Mouse (Mus musculus): ENCODE measurements around the gene Ccdc106. TPM values are rescaled to one million over a fixed set of nuclear protein-coding genes. Genes with fewer than 3 reads are reported as not detected.

The Ccdc106 gene
- polyA plus RNA-seq, 1 experiment from 2014 or later, result 15.6 TPM

GRCm38 (mm10) chr7:5056651-5057263, 36.4 kb downstream of the Ccdc106 start:
- Histone ChIP-seq H3K9me3 (no peaks in the 10 kb centered on the region), H3K27ac (replicated peaks) (no peak overlapping the region), H3K4me1 (peaks cover 47% of the 10 kb centered on the region), H3K36me3 (no peaks in the 10 kb centered on the region), H3K4me3 (peak overlapping the region; percentile 48), H3K4me2 (replicated peaks) (peak overlapping the region; percentile 62), H3K9ac (replicated peaks) (peak overlapping the region; percentile 56), H3K27me3 (peaks cover 70% of the 10 kb centered on the region)
- WGBS, result 3% methylated on average over 46 of the region's 55 CpGs
- no peak for ATAC-seq (ENCODE audit: low FRiP score, low read depth)

GRCm38 (mm10) chr7:5057381-5057780, 37.0 kb downstream of the Ccdc106 start:
- Histone ChIP-seq H3K9ac (replicated peaks) (no peak overlapping the region), H3K27me3 (peaks cover 65% of the 10 kb centered on the region), H3K27ac (replicated peaks) (no peak overlapping the region), H3K36me3 (no peaks in the 10 kb centered on the region), H3K4me3 (peak overlapping the region; percentile 48), H3K9me3 (no peaks in the 10 kb centered on the region), H3K4me1 (peaks cover 40% of the 10 kb centered on the region), H3K4me2 (replicated peaks) (peak overlapping the region; percentile 62)
- WGBS, result 38% methylated on average over 8 of the region's 8 CpGs
- ATAC-seq (ENCODE audit: low FRiP score, low read depth), result no peak

- Histone ChIP-seq H3K9ac (replicated peaks) (no peak overlapping the region), H3K27me3 (peaks cover 61% of the 10 kb centered on the region), H3K27ac (replicated peaks) (no peak overlapping the region), H3K4me1 (peaks cover 36% of the 10 kb centered on the region), H3K4me3 (no peak overlapping the region), H3K4me2 (replicated peaks) (peak overlapping the region; percentile 62; the same call in 1 of the 2 replicates), H3K36me3 (no peaks in the 10 kb centered on the region), H3K9me3 (no peaks in the 10 kb centered on the region)
- no peak for ATAC-seq (ENCODE audit: low FRiP score, low read depth)
- WGBS, result 22% methylated on average over 11 of the region's 11 CpGs
Measured at GRCm38 (mm10) chr7:5057804-5058203, 37.5 kb downstream of the Ccdc106 start.

GRCm38 (mm10) chr7:5058631-5059030, 38.3 kb downstream of the Ccdc106 start:
- Histone ChIP-seq H3K9ac (replicated peaks) (no peak overlapping the region), H3K27ac (replicated peaks) (no peak overlapping the region), H3K4me3 (no peak overlapping the region), H3K36me3 (no peaks in the 10 kb centered on the region), H3K27me3 (peaks cover 53% of the 10 kb centered on the region), H3K4me2 (replicated peaks) (no peak overlapping the region), H3K4me1 (peaks cover 35% of the 10 kb centered on the region), H3K9me3 (no peaks in the 10 kb centered on the region)
- no peak for ATAC-seq (ENCODE audit: low FRiP score, low read depth)
- 91% methylated on average over 1 of the region's 1 CpGs for WGBS

GRCm38 (mm10) chr7:5059421-5059820, 39.1 kb downstream of the Ccdc106 start:
- Histone ChIP-seq H3K4me1 (peaks cover 37% of the 10 kb centered on the region), H3K27me3 (peaks cover 45% of the 10 kb centered on the region), H3K4me3 (no peak overlapping the region), H3K36me3 (0 out of 2 replicates have a peak, but pooled peaks cover 3% of the 10 kb centered on the region), H3K9me3 (no peaks in the 10 kb centered on the region), H3K4me2 (replicated peaks) (no peak overlapping the region), H3K27ac (replicated peaks) (peak overlapping the region; percentile 99; the same call in 1 of the 2 replicates), H3K9ac (replicated peaks) (peak overlapping the region; percentile 81; the same call in 1 of the 2 replicates)
- WGBS, result 94% methylated on average over 12 of the region's 12 CpGs
- no peak for ATAC-seq (ENCODE audit: low FRiP score, low read depth)

- peak overlapping the region; percentile 99 for H3K27ac ChIP-seq (replicated peaks)
- peaks cover 40% of the 10 kb centered on the region for H3K4me1 ChIP-seq
- H3K4me2 ChIP-seq (replicated peaks), result peak overlapping the region; percentile 85
- H3K27me3 ChIP-seq, result peaks cover 36% of the 10 kb centered on the region
- peak; percentile 16 for ATAC-seq (ENCODE audit: low FRiP score, low read depth)
- H3K9me3 ChIP-seq, result no peaks in the 10 kb centered on the region
- peak overlapping the region; percentile 81 for H3K9ac ChIP-seq (replicated peaks)
- H3K4me3 ChIP-seq, result peak overlapping the region; percentile 61
- 4% methylated on average over 27 of the region's 27 CpGs for WGBS
- 0 out of 2 replicates have a peak, but pooled peaks cover 5% of the 10 kb centered on the region for H3K36me3 ChIP-seq
Measured at GRCm38 (mm10) chr7:5060239-5060731, 39.9 kb downstream of the Ccdc106 start.

- H3K4me2 ChIP-seq (replicated peaks), result peak overlapping the region; percentile 85
- no peaks in the 10 kb centered on the region for H3K9me3 ChIP-seq
- peak overlapping the region; percentile 81 for H3K9ac ChIP-seq (replicated peaks)
- peak overlapping the region; percentile 99 for H3K27ac ChIP-seq (replicated peaks)
- peaks cover 40% of the 10 kb centered on the region for H3K4me1 ChIP-seq
- ATAC-seq (ENCODE audit: low FRiP score, low read depth), result peak; percentile 87
- H3K27me3 ChIP-seq, result peaks cover 27% of the 10 kb centered on the region
- under 1% methylated on average over 60 of the region's 60 CpGs for WGBS
- peaks cover 10% of the 10 kb centered on the region; the same call in 1 of the 2 replicates for H3K36me3 ChIP-seq
- H3K4me3 ChIP-seq, result peak overlapping the region; percentile 61
Measured at GRCm38 (mm10) chr7:5060944-5061773, 40.8 kb downstream of the Ccdc106 start.

- under 1% methylated on average over 63 of the region's 65 CpGs for WGBS
- Histone ChIP-seq H3K27ac (replicated peaks) (peak within 1 kb of the TSS; percentile 99), H3K27me3 (peaks cover 20% of the 10 kb centered on the region), H3K4me3 (peak within 1 kb of the TSS; percentile 61), H3K36me3 (peaks cover 17% of the 10 kb centered on the region), H3K9ac (replicated peaks) (peak within 1 kb of the TSS; percentile 81), H3K9me3 (no peaks in the 10 kb centered on the region), H3K4me2 (replicated peaks) (peak within 1 kb of the TSS; percentile 85), H3K4me1 (peaks cover 37% of the 10 kb centered on the region)
- ATAC-seq (ENCODE audit: low FRiP score, low read depth), result peak; percentile 80
Measured at GRCm38 (mm10) chr7:5061774-5062359, 41.5 kb downstream of the Ccdc106 start, which contains the start of gene U2af2. TSS of gene U2af2 (plus strand) at chr7:5062143.

- peak overlapping the region; percentile 85 for H3K4me2 ChIP-seq (replicated peaks)
- H3K4me3 ChIP-seq, result peak overlapping the region; percentile 61
- H3K4me1 ChIP-seq, result peaks cover 33% of the 10 kb centered on the region
- H3K27me3 ChIP-seq, result peaks cover 14% of the 10 kb centered on the region
- peak; percentile 44 for ATAC-seq (ENCODE audit: low FRiP score, low read depth)
- peak overlapping the region; percentile 81 for H3K9ac ChIP-seq (replicated peaks)
- peak overlapping the region; percentile 99 for H3K27ac ChIP-seq (replicated peaks)
- H3K9me3 ChIP-seq, result no peaks in the 10 kb centered on the region
- under 1% methylated on average over 34 of the region's 51 CpGs for WGBS
- H3K36me3 ChIP-seq, result peaks cover 23% of the 10 kb centered on the region
Measured at GRCm38 (mm10) chr7:5062360-5063001, 42.1 kb downstream of the Ccdc106 start.

- Histone ChIP-seq H3K4me2 (replicated peaks) (no peak overlapping the region), H3K4me3 (no peak overlapping the region), H3K4me1 (peaks cover 27% of the 10 kb centered on the region), H3K27me3 (no peaks in the 10 kb centered on the region), H3K9me3 (no peaks in the 10 kb centered on the region), H3K27ac (replicated peaks) (no peak overlapping the region), H3K9ac (replicated peaks) (no peak overlapping the region), H3K36me3 (peaks cover 47% of the 10 kb centered on the region)
- ATAC-seq (ENCODE audit: low FRiP score, low read depth), result no peak
- WGBS, result 96% methylated on average over 6 of the region's 6 CpGs
Measured at GRCm38 (mm10) chr7:5064886-5065285, 44.5 kb downstream of the Ccdc106 start.

- Histone ChIP-seq H3K9me3 (no peaks in the 10 kb centered on the region), H3K4me2 (replicated peaks) (no peak overlapping the region), H3K9ac (replicated peaks) (no peak overlapping the region), H3K4me3 (no peak overlapping the region), H3K27me3 (no peaks in the 10 kb centered on the region), H3K4me1 (no peaks in the 10 kb centered on the region), H3K36me3 (peaks cover 96% of the 10 kb centered on the region), H3K27ac (replicated peaks) (no peak overlapping the region)
- ATAC-seq (ENCODE audit: low FRiP score, low read depth), result no peak
- WGBS, result 97% methylated on average over 1 of the region's 1 CpGs
Measured at GRCm38 (mm10) chr7:5073586-5073985, 53.2 kb downstream of the Ccdc106 start.

Data from midbrain, embryonic 12.5 days (tissue).